Mouse (Mus musculus): ENCODE results near the gene Cel.

Gene Cel

GRCm38 (mm10) chr2:28517206-28517909 is 45.8 kb downstream of the Cel start:
- DNase-seq, result peak; percentile 80 to 91

- DNase-seq, result peak in 1 of 2 experiments; percentile 86
Observed at GRCm38 (mm10) chr2:28514489-28514888, 48.7 kb downstream of the Cel start.

GRCm38 (mm10) chr2:28513431-28514370 is 49.5 kb downstream of the Cel start:
- DNase-seq, result peak in 1 of 2 experiments; percentile 39

- peak; percentile 74 for DNase-seq
Observed at GRCm38 (mm10) chr2:28512798-28513401, 50.3 kb downstream of the Cel start, which contains the start of gene Ralgds. TSS of gene Ralgds (plus strand) at chr2:28513125.

- peak in 1 of 2 experiments; percentile 9 for DNase-seq
Observed at GRCm38 (mm10) chr2:28511600-28511999, 51.6 kb downstream of the Cel start.

GRCm38 (mm10) chr2:28506291-28506690 is 56.9 kb downstream of the Cel start:
- DNase-seq, result peak in 1 of 2 experiments; percentile 0

GRCm38 (mm10) chr2:28505795-28506194 is 57.4 kb downstream of the Cel start, which contains the start of gene Gm10134:
TSS of gene Gm10134 (plus strand) at chr2:28506095.
- DNase-seq, result no peak
